Mouse (Mus musculus): Measurements from ENCODE around the gene Cadm1. TPM values are rescaled to one million over a fixed set of nuclear protein-coding genes. Genes with fewer than 3 reads are reported as not detected.
A peak's percentile ranks its signal among the peaks of the same experiment; 100 is the strongest.

The Cadm1 gene
- polyA plus RNA-seq, 1 experiment from 2014 or later: 101 TPM

GRCm38 (mm10) chr9:47530544-47530921, 560 bp downstream of the Cadm1 start:
- Histone ChIP-seq H3K9me3 (no peaks in the 10 kb centered on the region), H3K4me3 (peak overlapping the region; percentile 91), H3K4me1 (peaks cover 51% of the 10 kb centered on the region), H3K27ac (peak overlapping the region; percentile 96), H3K36me3 (replicated peaks) (no peaks in the 10 kb centered on the region), H3K27me3 (ENCODE audit: poor library complexity, severe bottlenecking) (peaks cover 10% of the 10 kb centered on the region)
- no peak for DNase-seq (ENCODE audit: extremely low spot score, low spot score)
- 0% methylated on average over 27 of the region's 30 CpGs for WGBS

DNA sequence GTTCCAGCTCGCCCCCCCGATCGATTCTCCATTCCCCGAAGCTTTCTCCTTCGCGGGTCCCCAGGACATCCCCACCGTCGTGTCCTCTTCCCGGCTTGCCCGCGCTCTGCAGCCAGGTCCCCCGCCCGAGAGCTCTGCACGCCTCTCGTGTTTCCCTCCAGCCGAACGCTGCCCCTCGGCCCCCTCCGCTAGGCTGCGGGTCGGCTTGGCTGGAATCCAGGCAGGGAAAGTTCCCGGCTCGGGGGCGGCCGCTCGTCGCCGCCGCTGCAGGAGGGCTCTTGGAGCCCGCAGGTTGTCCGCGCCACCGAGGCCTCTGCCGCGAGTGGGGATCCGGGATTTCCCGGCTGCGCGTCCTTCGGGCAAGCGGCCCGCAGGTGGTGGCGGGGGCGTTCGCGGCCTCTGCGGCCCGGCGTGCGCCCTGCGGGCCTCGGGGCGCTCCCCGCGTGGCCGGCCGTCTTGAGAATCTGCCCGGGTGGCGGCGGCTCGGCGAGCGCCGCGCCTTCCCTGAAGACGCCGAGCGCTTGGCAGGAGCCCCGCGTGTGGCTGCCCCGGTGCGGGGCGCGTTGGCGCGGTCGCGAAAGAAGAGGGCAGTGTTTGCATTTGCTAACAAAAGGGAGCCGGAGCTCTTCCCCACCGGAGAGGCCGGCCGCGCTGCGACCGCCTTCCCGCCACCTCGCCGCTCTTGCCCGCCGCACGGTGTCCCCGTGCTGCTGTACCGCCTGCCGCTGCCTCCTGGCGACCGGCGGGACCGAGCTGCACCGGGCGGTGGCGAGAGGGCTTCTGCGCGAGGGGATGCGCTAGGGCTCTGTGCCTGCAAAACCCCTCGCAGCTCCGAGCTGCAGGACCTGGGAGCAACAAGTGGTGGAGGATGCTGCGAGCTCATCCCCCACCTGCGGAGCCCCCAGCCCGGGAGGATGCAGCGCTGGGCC, 1.2 kb downstream of the Cadm1 start:
- H3K4me1 ChIP-seq: peaks cover 51% of the 10 kb centered on the region
- H3K36me3 ChIP-seq (replicated peaks): no peaks in the 10 kb centered on the region
- H3K27me3 ChIP-seq (ENCODE audit: poor library complexity, severe bottlenecking): peaks cover 10% of the 10 kb centered on the region
- H3K4me3 ChIP-seq: peak overlapping the region; percentile 91
- DNase-seq (ENCODE audit: extremely low spot score, low spot score): peak; percentile 71
- H3K9me3 ChIP-seq: no peaks in the 10 kb centered on the region
- under 1% methylated on average over 110 of the region's 110 CpGs for WGBS
- H3K27ac ChIP-seq: peak overlapping the region; percentile 96

DNA sequence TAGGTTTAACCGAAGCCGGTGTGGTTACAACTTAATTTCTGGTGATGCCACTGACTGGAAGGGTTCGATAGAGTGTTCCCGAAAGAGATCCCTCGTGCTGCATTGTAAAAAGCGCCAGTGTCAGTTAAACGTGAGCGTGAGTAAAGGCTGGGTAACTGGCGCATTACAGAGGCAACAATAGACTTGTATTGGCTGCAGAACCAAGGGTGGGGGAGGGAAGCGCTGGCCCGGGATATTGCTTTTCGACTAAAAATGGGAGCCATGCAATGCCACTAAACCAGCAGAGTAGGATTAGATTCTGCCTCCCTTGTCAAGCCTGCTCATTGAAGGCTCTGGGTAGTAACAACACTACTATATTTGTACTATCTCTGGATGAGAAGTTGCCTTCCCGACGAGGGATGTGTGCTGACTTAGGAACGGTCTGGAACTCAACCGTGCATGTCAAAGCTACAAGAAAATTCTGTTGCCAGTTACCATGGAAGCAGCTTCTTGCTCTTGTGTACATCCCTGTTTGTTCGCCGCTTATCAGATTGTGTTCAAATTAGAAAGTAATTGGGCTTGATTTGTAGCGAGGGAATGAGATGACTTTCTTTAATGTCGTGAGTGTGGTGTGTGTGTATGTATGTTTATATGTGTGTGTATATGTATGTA, 2.4 kb downstream of the Cadm1 start:
- 3% methylated on average over 20 of the region's 20 CpGs for WGBS
- Histone ChIP-seq H3K9me3 (no peaks in the 10 kb centered on the region), H3K27me3 (ENCODE audit: poor library complexity, severe bottlenecking) (peaks cover 8% of the 10 kb centered on the region), H3K4me1 (peaks cover 51% of the 10 kb centered on the region), H3K36me3 (replicated peaks) (peaks cover 3% of the 10 kb centered on the region; the same call in 1 of the 2 replicates), H3K4me3 (peak overlapping the region; percentile 91), H3K27ac (peak overlapping the region; percentile 96)
- peak; percentile 50 for DNase-seq (ENCODE audit: extremely low spot score, low spot score)

- Histone ChIP-seq H3K27me3 (ENCODE audit: poor library complexity, severe bottlenecking) (no peaks in the 10 kb centered on the region; the same call in 1 of the 2 replicates), H3K36me3 (replicated peaks) (peaks cover 14% of the 10 kb centered on the region), H3K27ac (peak overlapping the region; percentile 8; the same call in 1 of the 2 replicates), H3K4me1 (peaks cover 50% of the 10 kb centered on the region), H3K9me3 (no peaks in the 10 kb centered on the region), H3K4me3 (peak overlapping the region; percentile 91)
- 12% methylated on average over 8 of the region's 8 CpGs for WGBS
- no peak for DNase-seq (ENCODE audit: extremely low spot score, low spot score)
These were observed 3.5 kb downstream of the Cadm1 start for GRCm38 (mm10) chr9:47533461-47533860.

GRCm38 (mm10) chr9:47534573-47535475, 4.9 kb downstream of the Cadm1 start:
- H3K4me3 ChIP-seq: no peak overlapping the region
- no peaks in the 10 kb centered on the region; the same call in 1 of the 2 replicates for H3K27me3 ChIP-seq (ENCODE audit: poor library complexity, severe bottlenecking)
- 87% methylated on average over 11 of the region's 11 CpGs for WGBS
- peaks cover 39% of the 10 kb centered on the region for H3K4me1 ChIP-seq
- H3K36me3 ChIP-seq (replicated peaks): peaks cover 27% of the 10 kb centered on the region
- H3K27ac ChIP-seq: no peak overlapping the region
- H3K9me3 ChIP-seq: no peaks in the 10 kb centered on the region
- no peak for DNase-seq (ENCODE audit: extremely low spot score, low spot score)

DNA sequence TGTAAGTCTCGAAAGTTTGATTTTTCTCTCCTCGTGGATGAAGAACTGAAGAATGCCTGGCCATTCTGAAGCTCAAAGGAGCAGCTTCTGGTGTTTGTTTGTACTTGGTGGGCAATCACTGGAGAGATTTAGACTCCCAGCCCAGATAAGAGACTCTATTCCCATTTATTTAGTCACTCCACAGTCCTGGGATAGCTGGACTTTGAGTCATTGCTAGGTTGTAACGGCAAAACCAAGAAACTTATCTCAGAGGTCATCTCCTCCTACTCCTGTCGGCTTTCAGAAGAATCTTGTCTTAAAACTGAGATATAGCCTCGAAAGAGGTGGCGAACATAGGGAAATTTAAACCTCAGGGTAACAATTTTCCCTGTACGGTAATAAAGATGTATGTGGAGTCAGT, 15.3 kb downstream of the Cadm1 start:
- 82% methylated on average over 7 of the region's 7 CpGs for WGBS
- H3K4me3 ChIP-seq: no peak overlapping the region
- peaks cover 33% of the 10 kb centered on the region for H3K36me3 ChIP-seq (replicated peaks)
- DNase-seq (ENCODE audit: extremely low spot score, low spot score): no peak
- no peaks in the 10 kb centered on the region; the same call in 1 of the 2 replicates for H3K27me3 ChIP-seq (ENCODE audit: poor library complexity, severe bottlenecking)
- peaks cover 26% of the 10 kb centered on the region for H3K4me1 ChIP-seq
- H3K9me3 ChIP-seq: no peaks in the 10 kb centered on the region
- no peak overlapping the region for H3K27ac ChIP-seq

- Histone ChIP-seq H3K27ac (peak overlapping the region; percentile 20; the same call in 1 of the 2 replicates), H3K4me3 (no peak overlapping the region), H3K27me3 (ENCODE audit: poor library complexity, severe bottlenecking) (no peaks in the 10 kb centered on the region; the same call in 1 of the 2 replicates), H3K4me1 (peaks cover 26% of the 10 kb centered on the region), H3K36me3 (replicated peaks) (peaks cover 31% of the 10 kb centered on the region), H3K9me3 (no peaks in the 10 kb centered on the region)
- no peak for DNase-seq (ENCODE audit: extremely low spot score, low spot score)
- WGBS: 34% methylated on average over 12 of the region's 12 CpGs
These were observed 15.7 kb downstream of the Cadm1 start for GRCm38 (mm10) chr9:47545667-47546066.

DNA sequence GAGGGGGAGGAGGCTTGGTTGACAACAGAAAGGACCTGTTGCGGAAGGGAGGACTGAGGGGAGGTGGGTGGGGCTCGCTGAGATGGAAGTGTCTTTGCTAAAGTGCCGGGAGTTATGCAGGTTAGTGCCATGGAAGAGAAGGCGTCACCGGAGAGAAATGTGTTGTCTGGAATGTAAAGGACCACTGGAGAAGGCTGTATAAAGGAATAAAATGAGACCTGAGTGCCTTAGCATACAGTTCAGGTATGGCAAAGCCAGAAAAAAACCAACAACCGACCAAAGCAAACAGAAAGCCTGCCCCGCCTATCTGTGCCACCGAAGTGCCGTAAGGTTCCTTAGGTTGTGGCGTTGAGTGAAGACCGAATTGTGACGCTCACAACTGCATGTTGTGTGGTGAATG, 18.4 kb downstream of the Cadm1 start:
- no peaks in the 10 kb centered on the region for H3K9me3 ChIP-seq
- peaks cover 26% of the 10 kb centered on the region for H3K4me1 ChIP-seq
- peaks cover 42% of the 10 kb centered on the region for H3K36me3 ChIP-seq (replicated peaks)
- 92% methylated on average over 12 of the region's 12 CpGs for WGBS
- no peak for DNase-seq (ENCODE audit: extremely low spot score, low spot score)
- no peaks in the 10 kb centered on the region; the same call in 1 of the 2 replicates for H3K27me3 ChIP-seq (ENCODE audit: poor library complexity, severe bottlenecking)
- no peak overlapping the region for H3K4me3 ChIP-seq
- no peak overlapping the region for H3K27ac ChIP-seq

- Histone ChIP-seq H3K4me1 (peaks cover 26% of the 10 kb centered on the region), H3K9me3 (no peaks in the 10 kb centered on the region), H3K27me3 (ENCODE audit: poor library complexity, severe bottlenecking) (no peaks in the 10 kb centered on the region; the same call in 1 of the 2 replicates), H3K27ac (no peak overlapping the region), H3K4me3 (no peak overlapping the region), H3K36me3 (replicated peaks) (peaks cover 37% of the 10 kb centered on the region)
- 93% methylated on average over 5 of the region's 5 CpGs for WGBS
- DNase-seq (ENCODE audit: extremely low spot score, low spot score): no peak
These were observed 18.9 kb downstream of the Cadm1 start for GRCm38 (mm10) chr9:47548916-47549315.

DNA sequence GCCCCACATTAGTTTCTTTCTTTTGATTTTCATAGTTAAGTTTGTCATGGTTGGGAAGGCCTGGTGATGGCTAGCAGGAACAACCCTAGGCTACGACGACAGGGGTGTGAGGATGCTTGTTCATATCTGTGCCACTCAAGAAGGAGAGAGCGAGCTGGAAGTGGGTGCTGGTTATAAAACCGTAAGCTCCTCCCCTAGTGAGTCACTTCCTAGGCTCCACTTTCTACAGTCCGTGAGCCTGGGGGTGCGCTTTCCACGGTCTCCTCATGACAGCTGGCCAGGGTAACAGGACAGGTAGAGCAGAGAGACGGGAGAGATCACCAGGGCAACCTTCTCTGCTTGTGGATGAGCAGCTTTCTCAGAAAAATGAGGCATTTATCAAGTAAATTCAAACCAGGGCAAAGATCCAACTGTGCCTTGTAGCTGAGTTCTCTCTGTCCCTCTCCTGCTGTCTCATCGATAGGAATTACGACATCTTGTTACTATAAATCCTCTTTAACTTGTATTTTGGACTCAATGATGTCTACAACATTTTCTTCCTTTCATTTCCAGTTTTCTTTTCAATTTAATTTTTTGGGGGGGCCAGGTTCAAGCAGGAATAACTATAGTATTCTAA, 23.1 kb downstream of the Cadm1 start:
- Histone ChIP-seq H3K27me3 (ENCODE audit: poor library complexity, severe bottlenecking) (no peaks in the 10 kb centered on the region), H3K27ac (no peak overlapping the region), H3K4me3 (no peak overlapping the region), H3K9me3 (no peaks in the 10 kb centered on the region), H3K4me1 (peaks cover 10% of the 10 kb centered on the region), H3K36me3 (replicated peaks) (peaks cover 28% of the 10 kb centered on the region)
- DNase-seq (ENCODE audit: extremely low spot score, low spot score): no peak
- WGBS: 89% methylated on average over 10 of the region's 10 CpGs

DNA sequence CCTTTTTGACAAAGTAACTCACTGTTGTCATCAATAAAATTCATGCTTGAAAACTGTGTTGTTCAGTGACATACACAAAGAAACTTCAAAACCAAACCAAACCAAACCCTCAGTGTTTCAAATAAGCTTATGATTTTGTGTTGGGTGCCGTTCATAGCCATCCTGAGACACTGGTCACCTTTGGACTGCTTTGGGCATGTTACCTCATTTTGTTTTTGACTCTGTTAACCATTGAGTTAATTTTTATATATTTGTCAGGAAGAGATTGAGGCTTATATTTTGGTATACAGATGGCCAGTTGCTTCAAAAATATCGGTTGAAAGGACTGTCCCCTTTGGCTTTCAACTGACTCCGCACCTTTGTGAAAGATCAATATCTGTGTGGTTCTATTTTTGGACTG, 30.8 kb downstream of the Cadm1 start:
- Histone ChIP-seq H3K4me3 (no peak overlapping the region), H3K9me3 (no peaks in the 10 kb centered on the region), H3K27ac (no peak overlapping the region), H3K27me3 (ENCODE audit: poor library complexity, severe bottlenecking) (no peaks in the 10 kb centered on the region), H3K36me3 (replicated peaks) (peaks cover 5% of the 10 kb centered on the region), H3K4me1 (peaks cover 31% of the 10 kb centered on the region)
- no peak for DNase-seq (ENCODE audit: extremely low spot score, low spot score)
- WGBS: 97% methylated on average over 3 of the region's 3 CpGs

DNA sequence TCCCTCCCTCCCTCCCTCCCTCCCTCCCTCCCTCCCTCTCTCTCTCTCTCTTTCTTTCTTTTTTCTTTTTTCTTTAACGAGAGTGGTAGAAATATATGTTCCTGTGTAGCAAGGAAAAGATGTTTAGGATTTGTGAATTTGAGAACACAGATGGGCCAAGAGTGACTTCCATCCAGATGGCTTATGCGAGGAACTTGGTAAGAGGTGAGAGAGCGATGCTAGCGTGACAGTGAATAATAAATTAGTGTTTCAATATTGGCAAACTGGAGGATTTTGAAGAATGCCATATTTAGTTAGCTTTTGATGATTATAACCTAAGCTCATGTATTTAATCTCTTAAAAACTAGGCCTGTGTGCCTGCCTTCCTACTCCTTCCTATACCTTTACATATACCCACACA, 31.6 kb downstream of the Cadm1 start:
- 91% methylated on average over 4 of the region's 4 CpGs for WGBS
- Histone ChIP-seq H3K4me3 (no peak overlapping the region), H3K27me3 (ENCODE audit: poor library complexity, severe bottlenecking) (no peaks in the 10 kb centered on the region), H3K9me3 (no peaks in the 10 kb centered on the region), H3K36me3 (replicated peaks) (peaks cover 5% of the 10 kb centered on the region), H3K27ac (no peak overlapping the region), H3K4me1 (peaks cover 24% of the 10 kb centered on the region)
- DNase-seq (ENCODE audit: extremely low spot score, low spot score): no peak
